In the genomic region with DNA sequence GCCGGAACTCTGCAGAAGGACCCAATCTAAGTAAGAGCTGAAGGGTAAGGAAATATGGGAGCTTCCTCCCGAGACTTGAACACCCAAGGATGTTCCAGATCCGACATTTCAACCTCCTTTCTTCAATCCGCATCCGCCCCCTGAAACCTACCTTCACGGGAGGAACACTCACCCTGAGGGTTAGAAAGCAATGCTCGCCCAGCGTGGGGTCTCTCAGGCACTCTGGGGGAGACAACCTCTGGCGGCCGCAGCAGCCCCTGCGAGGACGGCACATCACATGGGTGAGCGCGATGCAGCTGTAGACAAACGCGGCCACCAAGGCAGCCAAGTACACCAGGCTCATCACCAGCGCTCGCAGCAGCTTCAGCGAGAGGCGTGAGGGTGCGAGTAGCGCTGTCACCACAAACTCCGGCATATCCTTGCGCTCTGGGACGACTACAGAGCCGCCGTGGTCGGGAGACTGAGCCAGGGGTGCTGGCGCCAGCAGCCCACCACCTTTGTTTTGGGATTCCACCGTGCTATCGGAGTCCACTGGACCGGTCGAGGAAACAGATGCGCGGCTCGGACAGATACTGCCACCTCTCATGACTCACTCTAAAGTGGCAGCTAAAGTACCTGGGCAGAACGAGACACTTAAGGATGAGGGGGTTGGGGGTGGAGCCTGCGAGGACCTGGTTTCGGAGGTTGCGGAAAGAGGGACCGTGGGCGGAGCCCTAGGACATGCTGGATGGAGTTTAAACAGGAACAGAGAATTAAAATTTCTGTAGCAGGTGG, we compare ENCODE assay signal across 9 mouse cellular contexts. TPM values are rescaled to one million over a fixed set of nuclear protein-coding genes. Genes with fewer than 3 reads are reported as not detected.
DNase-seq lines count a peak whose midpoint lies in the region; ATAC-seq lines count a peak whose summit lies in the region.
"Had no signal": no experiment of that assay in that cellular context is flagged by ENCODE, and none has a peak within 500 bp of the region (broad histone marks: within the 10 kb centered on the region; RNA-seq: fewer than 3 reads in every experiment).

A gene (minus strand): TSS at position 687 of the 774 bp plus-strand sequence.

- no peaks in the 10 kb centered on the region for H3K36me3 ChIP-seq in kidney, embryonic 14.5 days (ENCODE audit: control insufficient read depth, insufficient read depth, low read length)
- H3K36me3 ChIP-seq in embryonic facial prominence, embryonic 14.5 days (ENCODE audit: control insufficient read depth, insufficient read depth, low read length): no peaks in the 10 kb centered on the region
- no peaks in the 10 kb centered on the region for H3K36me3 ChIP-seq in limb, embryonic 10.5 days
- no peaks in the 10 kb centered on the region for H3K36me3 ChIP-seq in midbrain, embryonic 11.5 days (ENCODE audit: control insufficient read depth, insufficient read depth, low read length)

- 5% methylated on average over 42 of the region's 42 CpGs for WGBS in kidney, embryonic 14.5 days
- WGBS in embryonic facial prominence, embryonic 14.5 days: 5% methylated on average over 40 of the region's 42 CpGs
- whole genome bisulfite sequencing in limb, embryonic 10.5 days: 5% methylated on average over 42 of the region's 42 CpGs
- WGBS in midbrain, embryonic 11.5 days: 8% methylated on average over 42 of the region's 42 CpGs

- peak; percentile 38 for ATAC-seq in kidney, embryonic 14.5 days (ENCODE audit: low FRiP score, low TSS enrichment)
- peak; percentile 45; the same call in 1 of the 2 replicates for ATAC-seq in embryonic facial prominence, embryonic 14.5 days (ENCODE audit: low read depth)
- ATAC-seq in midbrain, embryonic 11.5 days (ENCODE audit: low FRiP score): peak; percentile 61; the same call in 1 of the 2 replicates
- ATAC-seq: Patski had no signal

- H3K27ac ChIP-seq in kidney, embryonic 14.5 days (ENCODE audit: low read depth, low read length): no peak within 1 kb of the TSS
- H3K27ac ChIP-seq in embryonic facial prominence, embryonic 14.5 days (replicated peaks; ENCODE audit: low read depth, low read length): no peak within 1 kb of the TSS
- peak within 1 kb of the TSS; percentile 25; the same call in 1 of the 2 replicates for H3K27ac ChIP-seq in limb, embryonic 10.5 days
- no peak within 1 kb of the TSS for H3K27ac ChIP-seq in midbrain, embryonic 11.5 days (ENCODE audit: low read depth, low read length)

- H3K4me3 ChIP-seq in kidney, embryonic 14.5 days (ENCODE audit: low read length): peak within 1 kb of the TSS; percentile 39
- peak within 1 kb of the TSS; percentile 41 for H3K4me3 ChIP-seq in embryonic facial prominence, embryonic 14.5 days (ENCODE audit: low read depth, low read length)
- H3K4me3 ChIP-seq in limb, embryonic 10.5 days: peak within 1 kb of the TSS; percentile 52
- H3K4me3 ChIP-seq in midbrain, embryonic 11.5 days (ENCODE audit: low read depth, low read length): peak within 1 kb of the TSS; percentile 29

- H3K9me3 ChIP-seq in kidney, embryonic 14.5 days (ENCODE audit: control insufficient read depth, low read length): no peaks in the 10 kb centered on the region
- no peaks in the 10 kb centered on the region for H3K9me3 ChIP-seq in embryonic facial prominence, embryonic 14.5 days (ENCODE audit: control insufficient read depth, low read length)
- no peaks in the 10 kb centered on the region for H3K9me3 ChIP-seq in limb, embryonic 10.5 days (replicated peaks)
- no peaks in the 10 kb centered on the region for H3K9me3 ChIP-seq in midbrain, embryonic 11.5 days (ENCODE audit: control insufficient read depth, low read length)

- DNase-seq in kidney, postnatal 10 days: no peak
- DNase-seq in embryonic facial prominence, embryonic 14.5 days (ENCODE audit: low spot score): no peak
- peak; percentile 52 for DNase-seq in limb, embryonic 10.5 days (ENCODE audit: low spot score)
- DNase-seq in midbrain, embryonic 11.5 days (ENCODE audit: low spot score, missing footprints): peak; percentile 92
- DNase-seq in c-Kit-positive CD71-positive TER-119-positive erythroid progenitor cells, embryonic 14.5 days (ENCODE audit: low spot score): no peak
- DNase-seq in adrenal gland, postnatal 10 days: no peak
- DNase-seq in spleen, postnatal 36 days (ENCODE audit: low spot score in 2 of 2): no peak

- H3K4me2 ChIP-seq in kidney, embryonic 14.5 days (replicated peaks; ENCODE audit: low read depth, low read length): peak within 1 kb of the TSS; percentile 53
- peak within 1 kb of the TSS; percentile 73 for H3K4me2 ChIP-seq in embryonic facial prominence, embryonic 14.5 days (ENCODE audit: low read depth, low read length)
- H3K4me2 ChIP-seq in midbrain, embryonic 11.5 days: peak within 1 kb of the TSS; percentile 66

- H3K27me3 ChIP-seq in kidney, embryonic 14.5 days (ENCODE audit: control insufficient read depth, insufficient read depth, low read length): peaks cover 13% of the 10 kb centered on the region
- H3K27me3 ChIP-seq in embryonic facial prominence, embryonic 14.5 days (replicated peaks; ENCODE audit: control insufficient read depth, insufficient read depth, low read length): 0 out of 2 replicates have a peak, but pooled peaks cover 16% of the 10 kb centered on the region
- peaks cover 39% of the 10 kb centered on the region for H3K27me3 ChIP-seq in limb, embryonic 10.5 days (ENCODE audit: low read depth, poor library complexity, severe bottlenecking)
- H3K27me3 ChIP-seq in midbrain, embryonic 11.5 days (ENCODE audit: control insufficient read depth, insufficient read depth, low read length): peaks cover 11% of the 10 kb centered on the region
- H3K27me3 ChIP-seq: Patski had no signal

- H3K9ac ChIP-seq in kidney, embryonic 14.5 days (ENCODE audit: low read depth, low read length): no peak within 1 kb of the TSS
- peak within 1 kb of the TSS; percentile 38 for H3K9ac ChIP-seq in embryonic facial prominence, embryonic 14.5 days (ENCODE audit: low read depth, low read length)
- peak within 1 kb of the TSS; percentile 55 for H3K9ac ChIP-seq in midbrain, embryonic 11.5 days (ENCODE audit: low read length)

- H3K4me1 ChIP-seq in kidney, embryonic 14.5 days (ENCODE audit: control insufficient read depth, insufficient read depth, low read length): peaks cover 10% of the 10 kb centered on the region; the same call in 1 of the 2 replicates
- H3K4me1 ChIP-seq in embryonic facial prominence, embryonic 14.5 days (ENCODE audit: control insufficient read depth, insufficient read depth, low read length): peaks cover 6% of the 10 kb centered on the region; the same call in 1 of the 2 replicates
- H3K4me1 ChIP-seq in limb, embryonic 10.5 days: peaks cover 18% of the 10 kb centered on the region
- H3K4me1 ChIP-seq in midbrain, embryonic 11.5 days (ENCODE audit: control insufficient read depth, insufficient read depth, low read length): peaks cover 8% of the 10 kb centered on the region

RNA-seq across cellular contexts. Expression of the gene that starts here (rescaled TPM):
- polyA plus RNA-seq in kidney, embryonic 14.5 days (2014; fragmentation: Nextera tagmentation; extraction: Ambion mirVana): 0.10 TPM in 1 of 2 replicates, not detected in the other
- polyA plus RNA-seq in embryonic facial prominence, embryonic 14.5 days (2014; fragmentation: Nextera tagmentation; extraction: Ambion mirVana): 1.9 and 2.6 TPM in 2 replicates
- 0.11 TPM in 1 of 2 replicates, not detected in the other for polyA plus RNA-seq in limb, embryonic 10.5 days (2016; fragmentation: Nextera tagmentation; extraction: Ambion mirVana)
- polyA plus RNA-seq in midbrain, embryonic 11.5 days (2014; fragmentation: Nextera tagmentation; extraction: Ambion mirVana): 0.07 and 0.12 TPM in 2 replicates
- under 1 TPM in 1 of 2 experiments, not detected in 1; 0.42 TPM for total RNA-seq in adrenal gland, postnatal 10 days (2021)

Comparison
In these comparisons a context has a peak if more than half of its experiments do, and no peak if none do; other contexts are left out.
1. Peak in ATAC-seq, H3K4me3 ChIP-seq and H3K4me2 ChIP-seq in kidney, embryonic 14.5 days; RNA of the gene not detected or under 1 TPM.
2. Peak in DNase-seq, H3K4me3 ChIP-seq and H3K27ac ChIP-seq in limb, embryonic 10.5 days; RNA of the gene not detected or under 1 TPM.
3. Peak in DNase-seq, ATAC-seq, H3K4me3 ChIP-seq, H3K9ac ChIP-seq and H3K4me2 ChIP-seq in midbrain, embryonic 11.5 days; RNA of the gene not detected or under 1 TPM.